Mouse (Mus musculus): ENCODE results near the gene Akr1b3. TPM values are rescaled to one million over a fixed set of nuclear protein-coding genes. Genes with fewer than 3 reads are reported as not detected.

Akr1b3 gene
- total RNA-seq, 2 experiments from 2014 or later, result 302 to 310 TPM

- no peak for DNase-seq (ENCODE audit: low spot score in 2 of 2)
These were observed 44.2 kb downstream of the Akr1b3 start for GRCm38 (mm10) chr6:34273073-34273472.

GRCm38 (mm10) chr6:34272462-34272861, 44.8 kb downstream of the Akr1b3 start:
- DNase-seq (ENCODE audit: low spot score in 2 of 2), result no peak

GRCm38 (mm10) chr6:34270717-34271116, 46.6 kb downstream of the Akr1b3 start:
- no peak for DNase-seq (ENCODE audit: low spot score in 2 of 2)

- no peak for DNase-seq (ENCODE audit: low spot score in 2 of 2)
These were observed 58.7 kb downstream of the Akr1b3 start for GRCm38 (mm10) chr6:34258546-34258945.

Other genes with a start within 250 kb of the Akr1b3 start
- gene Slc35b4, start 140.4 kb downstream of the Akr1b3 start, total RNA-seq (2021), result 10 to 100 TPM; 28.2 to 28.4 TPM
- 100 to 1,000 TPM; 227 to 304 TPM for gene Akr1b8, start 36.6 kb upstream of the Akr1b3 start, total RNA-seq (2021)
- 100 to 1,000 TPM; 154 to 191 TPM for gene Akr1b10, start 66.7 kb upstream of the Akr1b3 start, total RNA-seq (2021)
- 1,000 to 10,000 TPM; 2,529 to 6,211 TPM for gene Akr1b7, start 94.9 kb upstream of the Akr1b3 start, total RNA-seq (2021)
- 10 to 100 TPM; 26.2 to 39.8 TPM for gene Bpgm, start 158.7 kb upstream of the Akr1b3 start, total RNA-seq (2021)